Mouse (Mus musculus) cerebral cortex, adult 2 months (tissue): Measurements from ENCODE around the gene Vegfc.

Experiments used
- WGBS: fragments of 180-500 bp; shearing (Covaris S2); methylation state at CpG from one replicate; pipeline ENCODE4 v1.1.7; 2018; 5-methylcytosine and 5-hydroxymethylcytosine counted together

Gene Vegfc

DNA sequence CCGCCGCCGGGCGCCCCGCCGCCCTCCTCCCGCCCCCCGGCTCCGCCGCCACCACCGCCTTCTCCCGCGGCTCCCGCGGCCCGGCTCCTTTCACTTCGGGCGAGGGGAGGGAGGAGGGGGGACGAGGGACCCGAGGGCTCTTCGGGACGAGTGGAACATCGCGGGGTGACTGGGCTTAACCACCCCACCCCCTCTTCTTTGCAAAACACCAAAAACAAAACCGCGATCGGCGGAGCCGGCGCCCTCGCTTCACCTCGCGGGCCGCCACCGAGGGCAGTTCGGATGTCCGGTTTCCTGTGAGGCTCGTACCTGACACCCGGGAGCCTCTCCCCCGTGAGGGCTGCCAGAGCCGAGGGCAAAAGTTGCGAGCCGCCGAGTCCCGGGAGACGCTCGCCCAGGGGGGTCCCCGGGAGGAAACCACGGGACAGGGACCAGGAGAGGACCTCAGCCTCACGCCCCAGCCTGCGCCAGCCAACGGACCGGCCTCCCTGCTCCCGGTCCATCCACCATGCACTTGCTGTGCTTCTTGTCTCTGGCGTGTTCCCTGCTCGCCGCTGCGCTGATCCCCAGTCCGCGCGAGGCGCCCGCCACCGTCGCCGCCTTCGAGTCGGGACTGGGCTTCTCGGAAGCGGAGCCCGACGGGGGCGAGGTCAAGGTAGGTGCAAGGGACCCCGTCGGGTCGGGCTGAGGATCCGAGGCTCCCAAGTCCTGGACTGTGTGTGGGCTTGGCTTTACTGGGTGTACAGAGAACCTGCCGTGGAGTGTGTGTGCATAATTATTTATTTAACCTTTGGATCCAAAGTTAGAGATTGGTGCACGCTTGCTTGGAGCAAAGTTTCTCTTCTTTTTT is at the start of gene Vegfc:
Vegfc (plus strand) TSS at position 336 of the 850 bp plus-strand sequence.
- 1% methylated on average over 67 of the region's 79 CpGs for WGBS

GRCm38 (mm10) chr8:54034584-54034983 is 42.8 kb upstream of the Vegfc start:
- WGBS = 94% methylated on average over 1 of the region's 1 CpGs

- 14% methylated on average over 1 of the region's 1 CpGs for WGBS
These were observed 34.8 kb upstream of the Vegfc start for GRCm38 (mm10) chr8:54042601-54043000.

GRCm38 (mm10) chr8:54043468-54043867 is 33.9 kb upstream of the Vegfc start:
- WGBS = 83% methylated on average over 1 of the region's 1 CpGs

GRCm38 (mm10) chr8:54053210-54053609 is 24.2 kb upstream of the Vegfc start:
- WGBS = 24% methylated on average over 1 of the region's 1 CpGs

GRCm38 (mm10) chr8:54065492-54065891 is 11.9 kb upstream of the Vegfc start:
- 77% methylated on average over 4 of the region's 4 CpGs for WGBS

DNA sequence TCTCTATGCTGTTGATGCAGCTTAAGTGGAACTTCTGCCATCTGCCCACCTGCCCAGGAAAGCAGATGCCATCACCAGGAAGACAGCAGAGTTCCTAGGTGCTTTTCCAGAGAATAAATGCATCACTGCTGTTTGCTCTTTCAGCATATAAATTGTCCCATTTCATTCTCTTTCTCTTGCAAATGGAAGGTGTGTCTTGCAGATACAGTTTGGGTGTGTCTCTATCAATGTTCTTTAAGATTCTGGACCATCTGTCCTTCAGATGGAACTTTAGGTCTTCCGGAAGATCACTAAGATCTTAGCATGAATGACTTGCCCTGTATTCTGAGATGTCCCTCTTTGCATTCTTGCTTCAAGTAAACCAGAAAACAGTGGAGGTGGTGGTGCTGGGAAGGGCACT is 1.1 kb upstream of the Vegfc start:
- 60% methylated on average over 1 of the region's 1 CpGs for WGBS

- WGBS = 1% methylated on average over 28 of the region's 28 CpGs
These were observed 575 bp upstream of the Vegfc start for GRCm38 (mm10) chr8:54076791-54077270.

- WGBS = 10% methylated on average over 1 of the region's 1 CpGs
These were observed 675 bp downstream of the Vegfc start for GRCm38 (mm10) chr8:54078121-54078440.

DNA sequence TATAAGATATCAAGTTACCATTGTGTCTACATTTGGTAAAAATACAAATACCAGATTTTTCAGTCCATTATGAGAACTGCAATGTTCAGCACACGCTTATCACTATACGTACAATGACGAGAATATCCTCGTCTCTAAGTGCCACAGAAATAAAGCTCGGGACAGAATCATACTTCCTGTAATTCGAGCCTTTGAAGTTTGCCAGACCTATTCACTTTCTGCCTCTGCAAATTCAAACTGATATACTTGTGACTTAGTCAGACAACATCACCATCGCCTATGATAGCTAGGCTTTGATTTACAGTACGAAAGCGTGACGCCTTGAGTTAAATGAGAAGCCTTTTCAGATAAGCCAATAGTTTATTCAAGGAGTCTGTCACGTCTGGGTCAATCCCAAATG is 1.6 kb downstream of the Vegfc start:
- WGBS = 42% methylated on average over 11 of the region's 11 CpGs

- 74% methylated on average over 6 of the region's 6 CpGs for whole genome bisulfite sequencing
These were observed 8.5 kb downstream of the Vegfc start for GRCm38 (mm10) chr8:54085896-54086295.

- WGBS = 85% methylated on average over 2 of the region's 2 CpGs
These were observed 9.7 kb downstream of the Vegfc start for GRCm38 (mm10) chr8:54087114-54087513.

- WGBS = 54% methylated on average over 4 of the region's 4 CpGs
These were observed 11.8 kb downstream of the Vegfc start for GRCm38 (mm10) chr8:54089204-54089603.

DNA sequence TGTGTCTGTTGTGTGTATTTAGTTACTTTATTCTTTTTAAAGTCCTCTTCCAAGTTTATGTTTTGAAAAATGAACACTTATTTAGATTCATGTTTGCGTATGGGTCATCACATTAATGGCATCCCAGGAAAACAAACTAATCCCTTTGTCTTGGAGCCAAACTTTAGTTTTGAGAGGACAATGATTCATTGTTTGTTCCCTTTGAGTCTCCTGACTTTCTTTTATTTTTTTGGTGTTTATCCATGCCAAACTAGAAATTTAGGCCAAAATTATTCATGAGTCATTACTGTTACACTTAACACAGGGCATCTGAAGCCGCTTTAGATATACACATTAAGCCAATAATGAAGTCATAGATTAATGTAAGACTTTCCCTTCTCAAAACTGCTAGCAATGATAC is 12.5 kb downstream of the Vegfc start:
- WGBS = 81% methylated on average over 2 of the region's 2 CpGs

- 54% methylated on average over 6 of the region's 6 CpGs for WGBS
These were observed 22.7 kb downstream of the Vegfc start for GRCm38 (mm10) chr8:54100058-54100457.

- 79% methylated on average over 3 of the region's 3 CpGs for WGBS
These were observed 37.2 kb downstream of the Vegfc start for GRCm38 (mm10) chr8:54114581-54114980.

GRCm38 (mm10) chr8:54120115-54120514 is 42.7 kb downstream of the Vegfc start:
- WGBS = 90% methylated on average over 7 of the region's 7 CpGs

- 83% methylated on average over 3 of the region's 3 CpGs for WGBS
These were observed 44.5 kb downstream of the Vegfc start for GRCm38 (mm10) chr8:54121942-54122341.

GRCm38 (mm10) chr8:54122345-54122744 is 44.9 kb downstream of the Vegfc start:
- WGBS = 98% methylated on average over 1 of the region's 1 CpGs

GRCm38 (mm10) chr8:54130558-54130957 is 53.2 kb downstream of the Vegfc start:
- 74% methylated on average over 2 of the region's 2 CpGs for WGBS

DNA sequence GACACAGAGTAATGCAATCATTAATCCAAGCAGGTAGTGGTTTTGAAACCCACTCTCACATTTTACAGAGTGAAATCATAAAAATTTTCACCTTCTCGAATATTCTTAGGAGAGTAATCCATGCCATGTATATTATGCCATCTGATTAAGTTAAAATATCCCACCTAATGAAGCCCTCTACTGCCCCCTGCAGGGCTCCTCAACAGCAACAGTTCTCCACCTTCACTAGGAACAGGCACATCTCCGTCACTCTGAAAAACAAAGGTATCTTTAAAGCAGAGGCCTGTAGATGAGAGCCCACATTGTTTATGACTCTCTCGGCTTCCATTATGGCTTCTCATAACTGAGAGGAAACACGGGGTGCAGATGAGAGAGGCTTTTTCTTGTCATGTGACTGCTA is 75.8 kb downstream of the Vegfc start:
- WGBS = 48% methylated on average over 4 of the region's 4 CpGs

GRCm38 (mm10) chr8:54163505-54163904 is 86.1 kb downstream of the Vegfc start:
- WGBS = 10% methylated on average over 5 of the region's 5 CpGs

DNA sequence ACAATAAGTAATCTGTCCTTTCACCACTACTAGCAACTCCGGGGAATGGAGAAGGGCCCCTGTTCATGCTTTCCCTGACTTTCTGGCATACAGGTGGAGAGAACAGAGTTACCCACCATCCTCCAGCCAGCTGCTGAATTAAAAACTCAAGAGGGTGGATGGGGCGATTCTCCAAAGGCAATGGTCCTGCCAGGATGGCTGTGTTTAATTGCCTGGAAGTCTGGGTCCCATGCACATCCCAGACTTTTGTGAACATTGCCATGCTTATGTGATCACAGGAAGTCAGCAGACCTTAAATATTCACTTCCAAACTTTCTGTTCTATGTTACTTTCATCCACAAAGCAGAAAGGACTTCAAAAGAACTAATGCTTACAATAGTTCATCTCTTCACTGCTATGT is 107.9 kb downstream of the Vegfc start:
- WGBS = 88% methylated on average over 2 of the region's 2 CpGs

DNA sequence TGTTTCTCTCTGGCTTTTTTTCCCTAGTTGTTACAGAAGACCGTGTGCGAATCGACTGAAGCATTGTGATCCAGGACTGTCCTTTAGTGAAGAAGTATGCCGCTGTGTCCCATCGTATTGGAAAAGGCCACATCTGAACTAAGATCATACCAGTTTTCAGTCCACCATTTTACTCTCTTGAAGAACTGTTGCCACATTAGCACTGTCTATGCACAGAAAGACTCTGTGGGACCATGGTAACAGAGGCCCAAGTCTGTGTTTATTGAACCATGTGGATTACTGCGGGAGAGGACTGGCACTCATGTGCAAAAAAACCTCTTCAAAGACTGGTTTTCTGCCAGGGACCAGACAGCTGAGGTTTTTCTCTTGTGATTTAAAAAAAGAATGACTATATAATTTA is 108.5 kb downstream of the Vegfc start:
- 81% methylated on average over 6 of the region's 6 CpGs for WGBS
